Comparison of ENCODE assay signal across 8 mouse cellular contexts in the genomic region with DNA sequence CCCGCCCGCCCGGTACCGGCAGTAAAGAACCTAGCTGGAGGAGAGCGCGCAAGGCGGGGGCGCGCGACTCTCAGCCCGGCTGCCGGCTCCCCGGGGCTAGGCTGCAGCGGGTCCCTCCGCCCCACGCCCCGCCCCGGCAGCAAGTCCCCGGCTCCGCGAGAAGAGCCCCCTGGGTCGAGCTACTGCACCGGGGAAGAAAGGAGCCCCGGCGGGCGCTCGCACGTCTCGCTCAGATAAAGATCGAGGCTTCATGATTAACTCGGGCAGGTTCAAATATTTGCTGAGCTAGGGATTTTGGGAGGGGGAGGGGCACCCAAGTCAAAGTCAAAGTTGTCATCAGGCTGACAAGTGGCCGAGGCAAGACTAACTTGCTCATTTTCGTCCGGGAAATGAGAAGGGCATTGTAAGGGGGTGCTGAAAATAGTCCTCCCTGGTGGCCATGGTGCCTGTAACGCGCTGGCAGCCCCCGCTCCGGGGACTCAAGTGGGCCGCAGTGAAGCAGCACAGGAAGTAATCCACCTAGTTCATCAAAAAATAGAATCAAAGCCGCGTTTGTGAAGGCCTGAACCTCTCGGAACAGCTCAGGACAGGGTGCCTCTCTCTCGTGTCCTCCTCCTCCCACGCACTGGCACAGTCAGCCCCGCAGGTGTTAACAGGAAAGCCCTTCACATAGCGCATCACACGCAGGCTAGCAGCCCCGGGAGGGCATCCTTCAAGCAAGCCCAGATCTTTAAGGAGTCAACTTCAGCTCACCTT.
DNase-seq lines count a peak whose midpoint lies in the region; ATAC-seq and TF ChIP-seq lines count a peak whose summit lies in the region.

No protein-coding gene starts in this region.

- H3K36me3 ChIP-seq in MEL (ENCODE audit: control insufficient read depth in 1 of 2, insufficient read depth in 2 of 2, low read length in 2 of 2): peaks cover 0 to 22% of the 10 kb centered on the region in 2 experiments
- no peaks in the 10 kb centered on the region for H3K36me3 ChIP-seq in midbrain, embryonic 11.5 days (ENCODE audit: control insufficient read depth, insufficient read depth, low read length)

- DNase-seq in MEL (ENCODE audit: low read depth, low spot score): peak; percentile 76
- DNase-seq in cerebellum, adult 18-20 months: peak; percentile 71 to 79
- peak; percentile 51 to 62 for DNase-seq in frontal cortex, postnatal 10 days (ENCODE audit: low spot score in 2 of 2)
- peak; percentile 71 to 76 for DNase-seq in left cerebral cortex, postnatal 36 days (ENCODE audit: low spot score in 2 of 2)
- DNase-seq in midbrain, embryonic 11.5 days (ENCODE audit: low spot score, missing footprints): peak; percentile 95
- peak; percentile 63 for DNase-seq in right cerebral cortex, postnatal 4 days
- peak; percentile 66 to 68 for DNase-seq in urinary bladder, postnatal 4 days (ENCODE audit: low spot score in 2 of 2)

- no peaks in the 10 kb centered on the region for H3K79me2 ChIP-seq in MEL (ENCODE audit: control insufficient read depth, insufficient read depth, low read length, poor library complexity)

- H3K9ac ChIP-seq in MEL (ENCODE audit: control insufficient read depth, low read depth, low read length, poor library complexity, severe bottlenecking): peak overlapping the region; percentile 57
- peak overlapping the region; percentile 75 for H3K9ac ChIP-seq in midbrain, embryonic 11.5 days (ENCODE audit: low read length)

- under 1% methylated on average over 48 of the region's 48 CpGs for WGBS in midbrain, embryonic 11.5 days

- peak overlapping the region; percentile 90 for H3K4me2 ChIP-seq in midbrain, embryonic 11.5 days

- peak overlapping the region; percentile 69 to 82 for H3K4me3 ChIP-seq in MEL (ENCODE audit: control insufficient read depth in 1 of 2, insufficient read depth in 1 of 2, low read depth in 2 of 2, low read length in 2 of 2)
- peak overlapping the region; percentile 55 for H3K4me3 ChIP-seq in midbrain, embryonic 11.5 days (ENCODE audit: low read depth, low read length)

- H3K9me3 ChIP-seq in MEL (replicated peaks; ENCODE audit: insufficient read depth, low read length): no peaks in the 10 kb centered on the region
- no peaks in the 10 kb centered on the region for H3K9me3 ChIP-seq in midbrain, embryonic 11.5 days (ENCODE audit: control insufficient read depth, low read length)

- ATAC-seq in inflammation-experienced regulatory T-cells, adult 6 months: peak; percentile 49
- ATAC-seq in midbrain, embryonic 11.5 days (ENCODE audit: low FRiP score): peak; percentile 81

- no peaks in the 10 kb centered on the region for H3K27me3 ChIP-seq in MEL (ENCODE audit: control insufficient read depth in 1 of 2, insufficient read depth in 2 of 2, low read length in 2 of 2)
- no peaks in the 10 kb centered on the region for H3K27me3 ChIP-seq in midbrain, embryonic 11.5 days (ENCODE audit: control insufficient read depth, insufficient read depth, low read length)

- TF ChIP-seq CTCF in MEL (IDR thresholded peaks at IDR 0.05 in 2 of 3, conservative IDR thresholded peaks at IDR 0.05 in 1 of 3; ENCODE audit: control insufficient read depth in 1 of 3, insufficient read depth in 1 of 3, low read depth in 2 of 3, low read length in 3 of 3, poor library complexity in 1 of 3, severe bottlenecking in 1 of 3): no peak

- peak overlapping the region; percentile 83 for H3K27ac ChIP-seq in MEL (ENCODE audit: control insufficient read depth, low read depth, low read length)
- no peak overlapping the region for H3K27ac ChIP-seq in midbrain, embryonic 11.5 days (ENCODE audit: low read depth, low read length)

- TF ChIP-seq RAD21 in MEL (IDR thresholded peaks at IDR 0.05; ENCODE audit: low read depth, low read length): no peak

- TF ChIP-seq POLR2A in MEL (IDR thresholded peaks at IDR 0.05; ENCODE audit: control insufficient read depth in 1 of 2, insufficient read depth in 1 of 2, low read depth in 1 of 2, low read length in 2 of 2, poor library complexity in 1 of 2): no peak

- H3K4me1 ChIP-seq in MEL (ENCODE audit: control insufficient read depth in 1 of 2, insufficient read depth in 2 of 2, low read length in 2 of 2): peaks cover 9 to 11% of the 10 kb centered on the region in 2 experiments
- peaks cover 30% of the 10 kb centered on the region for H3K4me1 ChIP-seq in midbrain, embryonic 11.5 days (ENCODE audit: control insufficient read depth, insufficient read depth, low read length)

- intact Hi-C loops in left cerebral cortex, postnatal 36 days (cut with DNase I): loop anchor here (1.0 to 5.0 kb wide), 7 partner anchors 152 to 848 kb away; no protein-coding TSS in a partner anchor

- TF ChIP-seq EP300 in MEL (IDR thresholded peaks at IDR 0.05; ENCODE audit: low read depth in 1 of 2, low read length in 2 of 2): no peak

TF ChIP-seq in MEL, 35 proteins besides CTCF, POLR2A, EP300 and RAD21:
- TF ChIP-seq SIN3A (IDR thresholded peaks at IDR 0.05; ENCODE audit: low read length): no peak; the same call in 1 of the 2 replicates
- TF ChIP-seq GABPA (IDR thresholded peaks at IDR 0.05; ENCODE audit: low read depth, low read length): no peak
- TF ChIP-seq ELF1 (IDR thresholded peaks at IDR 0.05; ENCODE audit: low read depth, low read length): no peak
- no peak for TF ChIP-seq ZNF384 (IDR thresholded peaks at IDR 0.05; ENCODE audit: low read depth, low read length)
- TF ChIP-seq SMC3 (IDR thresholded peaks at IDR 0.05; ENCODE audit: low read depth, low read length): no peak
- no peak for TF ChIP-seq ZC3H11A (IDR thresholded peaks at IDR 0.05; ENCODE audit: low read depth, low read length)
- TF ChIP-seq NELFE (IDR thresholded peaks at IDR 0.05; ENCODE audit: low read depth, low read length): peak; percentile 26; the same call in 1 of the 2 replicates
- TF ChIP-seq MAFK (IDR thresholded peaks at IDR 0.05; ENCODE audit: borderline replicate concordance, low read depth, low read length): peak; percentile 97
- TF ChIP-seq POLR2AphosphoS2 (IDR thresholded peaks at IDR 0.05; ENCODE audit: low read length): no peak
- no peak for TF ChIP-seq TCF12 (IDR thresholded peaks at IDR 0.05; ENCODE audit: low read depth, low read length)
- 0 out of 2 replicates have a peak, but pooled peaks have one; percentile 17 for TF ChIP-seq BHLHE40 (IDR thresholded peaks at IDR 0.05; ENCODE audit: borderline replicate concordance, low read depth, low read length)
- TF ChIP-seq ETS1 (IDR thresholded peaks at IDR 0.05; ENCODE audit: low read depth, low read length): peak; percentile 54; the same call in 1 of the 2 replicates
- no peak for TF ChIP-seq MXI1 (IDR thresholded peaks at IDR 0.05; ENCODE audit: low read depth, low read length)
- no peak for TF ChIP-seq TBP (IDR thresholded peaks at IDR 0.05; ENCODE audit: low read depth, low read length)
- TF ChIP-seq NRF1 (IDR thresholded peaks at IDR 0.05; ENCODE audit: insufficient read depth, low read depth, low read length, poor library complexity, severe bottlenecking): no peak
- TF ChIP-seq HCFC1 (IDR thresholded peaks at IDR 0.05; ENCODE audit: low read depth, low read length): no peak; the same call in 1 of the 2 replicates
- 0 out of 2 replicates have a peak, but pooled peaks have one; percentile 2 for TF ChIP-seq ZMIZ1 (IDR thresholded peaks at IDR 0.05; ENCODE audit: low read depth, low read length)
- TF ChIP-seq TAL1 (IDR thresholded peaks at IDR 0.05; ENCODE audit: low read length): no peak
- no peak for TF ChIP-seq MEF2A (IDR thresholded peaks at IDR 0.05; ENCODE audit: extremely low read depth, insufficient replicate concordance, low read depth, low read length, poor library complexity, severe bottlenecking)
- 0 out of 2 replicates have a peak, but pooled peaks have one; percentile 17 for TF ChIP-seq GATA1 (IDR thresholded peaks at IDR 0.05; ENCODE audit: low read depth, low read length)
